Mouse (Mus musculus) yolk sac, embryonic 10.5 days (tissue): Measurements from ENCODE around the gene Mob3c.

Source experiments
- DNase-seq: peaks from one replicate; pipeline ENCODE4 v3.0.0-alpha.2; 2017; ENCODE audit warnings: low spot score

Mob3c gene

DNA sequence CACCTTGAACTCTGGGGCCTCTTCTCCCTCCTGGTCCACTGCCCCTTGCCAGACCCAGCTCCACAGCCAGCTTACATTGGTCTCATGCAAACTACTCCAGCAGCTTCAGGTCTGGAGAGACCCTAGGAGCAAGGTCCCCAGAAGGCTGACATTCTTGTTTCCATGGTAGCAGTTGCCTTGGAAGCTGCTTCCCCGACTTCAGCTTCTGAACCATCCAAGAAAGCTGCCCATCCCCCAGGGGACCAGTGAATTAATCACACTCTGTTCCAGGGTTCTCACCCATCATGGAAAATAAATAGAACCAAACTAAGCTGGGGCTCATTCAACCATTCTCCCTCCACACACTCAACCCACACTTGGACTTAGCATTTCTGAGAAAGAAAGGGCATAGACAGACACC, 53.3 kb downstream of the Mob3c start:
- DNase-seq = no peak

DNA sequence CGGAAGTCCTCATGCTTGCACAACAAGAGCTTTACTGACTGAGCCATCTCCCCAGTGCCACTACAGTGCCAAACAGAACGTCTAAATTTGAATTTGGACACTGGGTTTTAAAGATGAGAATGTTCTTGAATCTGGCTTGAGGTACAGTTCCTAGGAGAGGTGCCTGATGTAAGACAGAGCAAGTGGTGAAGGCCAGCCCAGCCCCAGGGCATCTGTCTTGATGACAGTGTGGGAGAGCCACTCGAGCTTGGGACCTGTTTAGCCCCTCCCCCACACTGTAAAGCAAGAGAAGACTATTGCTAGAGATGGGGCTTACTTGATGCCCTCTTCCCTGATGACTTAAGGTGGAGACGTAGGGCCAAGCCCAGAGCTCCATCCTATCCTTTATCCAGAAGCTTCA, 54.3 kb downstream of the Mob3c start:
- DNase-seq = no peak

DNA sequence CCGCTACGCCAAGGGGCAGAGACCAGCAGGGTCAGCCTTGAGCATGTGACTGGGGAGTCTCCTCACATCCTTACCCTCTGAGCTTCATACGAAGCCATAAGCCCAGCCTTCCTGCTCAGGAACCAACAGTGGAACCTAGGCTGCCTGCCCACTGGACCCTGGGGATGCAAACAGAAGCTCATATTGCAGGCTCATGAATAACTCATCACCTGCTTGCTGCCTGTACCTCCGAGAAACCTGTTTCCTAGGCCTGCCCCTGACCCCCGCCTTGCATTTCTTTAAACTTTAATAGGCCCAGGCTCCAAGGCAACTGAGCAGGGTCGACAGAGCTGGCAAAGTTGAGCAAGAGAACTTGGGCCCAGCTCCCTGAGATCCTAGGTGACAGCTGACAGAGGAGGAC, 56.1 kb downstream of the Mob3c start, which contains the start of gene Kncn:
TSS of gene Kncn (plus strand) at position 379 of the 400 bp plus-strand sequence.
- DNase-seq = no peak
